Mouse (Mus musculus): ENCODE measurements at regions not wholly inside any gene's neighbourhood (a gene's known extent, or its start where the extent isn't known, plus 50 kb on each side); places are given as distances from the start of the nearest gene placed in this dataset.

DNA sequence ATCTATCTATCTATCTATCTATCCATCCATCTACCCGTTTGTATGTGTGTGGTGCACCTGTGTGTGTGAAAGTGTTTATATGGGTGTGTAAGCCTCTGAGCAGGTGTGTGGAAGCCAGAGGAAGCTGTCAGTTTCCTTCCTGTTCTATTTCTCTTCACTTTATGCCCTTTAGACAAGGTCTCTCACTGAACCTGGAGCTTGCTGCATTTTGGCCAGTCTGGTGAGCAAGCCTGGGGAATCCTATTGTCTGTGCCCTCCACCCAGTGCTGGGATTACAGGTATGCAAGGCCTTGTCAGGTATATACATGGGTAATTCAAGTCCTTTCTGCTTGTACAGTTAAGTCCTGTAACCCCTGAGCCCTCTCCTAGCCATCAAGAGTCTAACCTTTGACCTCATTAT, 466.6 kb upstream of the 3110018I06Rik start:
- TF ChIP-seq HCFC1 (IDR thresholded peaks at IDR 0.05; ENCODE audit: borderline replicate concordance, insufficient read depth, low read length) (no peak), MAFK (IDR thresholded peaks at IDR 0.05; ENCODE audit: insufficient read depth, low read depth, low read length) (no peak)

All from ES-E14 (cell line).